Mouse (Mus musculus) cerebellum, adult 2 months (tissue): ENCODE data around the gene Samd4. TPM values are rescaled to one million over a fixed set of nuclear protein-coding genes. Genes with fewer than 3 reads are reported as not detected.

Source experiments
- DNase-seq, 2 experiments: peaks; one replicate each; pipeline ENCODE4 v3.0.0; 2021
- H3K27ac ChIP-seq: fragments of 200-500 bp; 2 replicates; pipeline ENCODE4 v1.5.1; 2012; ENCODE audit warnings: low read length, control low read depth, inconsistent platforms; ENCODE audit not compliant: insufficient read depth
- H3K27me3 ChIP-seq: fragments of 200-500 bp; 2 replicates; pipeline ENCODE4 v1.6.1; 2012; ENCODE audit warnings: inconsistent platforms, mild to moderate bottlenecking, low read length, moderate library complexity; ENCODE audit not compliant: control insufficient read depth, insufficient read depth
- H3K4me1 ChIP-seq: fragments of 200-500 bp; 2 replicates; pipeline ENCODE4 v1.6.1; 2011; ENCODE audit warnings: low read length; ENCODE audit not compliant: control insufficient read depth, insufficient read depth
- H3K4me3 ChIP-seq: fragments of 200-500 bp; replicated peaks from 2 replicates; pipeline ENCODE3; 2011; ENCODE audit warnings: mild to moderate bottlenecking, low read depth, low read length, control low read depth; ENCODE audit not compliant: insufficient read depth
- CTCF ChIP-seq: fragments of 200-500 bp; IDR thresholded peaks from 2 replicates; pipeline ENCODE4 v1.5.1; 2011; ENCODE audit warnings: low read depth, mild to moderate bottlenecking, control low read depth, low read length, moderate library complexity, borderline replicate concordance; ENCODE audit not compliant: insufficient read depth
- POLR2A ChIP-seq: fragments of 200-500 bp; IDR thresholded peaks from 2 replicates; pipeline ENCODE4 v1.6.1; 2011; ENCODE audit warnings: low read length, control low read depth, borderline replicate concordance; ENCODE audit not compliant: insufficient read depth
- WGBS: fragments of 180-500 bp; shearing (Covaris S2); methylation state at CpG from one replicate; pipeline ENCODE4 v1.1.7; 2018; 5-methylcytosine and 5-hydroxymethylcytosine counted together
- polyA plus RNA-seq: library from polyadenylated mRNA; depleted of rRNA; stranded (reverse); fragments of >200 nt; gene quantifications from 2 replicates; pipeline ENCODE4 v1.2.3, GENCODE M21; 2012

Samd4 gene
- polyA plus RNA-seq, 1 experiment = 23.8 TPM

DNA sequence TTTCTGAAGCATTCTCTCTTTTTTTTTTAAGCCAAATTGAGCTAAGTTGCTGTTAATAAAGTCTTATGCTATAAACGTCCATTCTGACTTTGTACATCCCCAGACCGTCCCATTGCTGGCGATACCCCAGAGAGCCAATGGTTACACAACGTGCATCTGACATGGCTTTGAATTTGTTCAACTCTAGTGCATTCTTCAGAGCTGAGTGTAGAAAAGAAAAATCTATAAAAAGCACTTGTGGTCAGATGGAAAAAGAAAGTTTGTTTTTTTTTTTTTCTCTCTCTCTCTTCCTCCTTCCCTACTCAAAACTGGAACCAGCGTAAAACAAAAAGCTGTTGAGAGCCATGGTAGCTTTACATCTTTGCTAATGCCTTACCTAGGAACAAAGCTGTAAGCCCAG lies 41.8 kb downstream of the Samd4 start:
- Histone ChIP-seq H3K27me3 (no peaks in the 10 kb centered on the region), H3K4me1 (peaks cover 4% of the 10 kb centered on the region; the same call in 1 of the 2 replicates), H3K27ac (no peak overlapping the region), H3K4me3 (no peak overlapping the region)
- DNase-seq = no peak
- no peak for TF ChIP-seq POLR2A
- WGBS = 84% methylated on average over 5 of the region's 5 CpGs

DNA sequence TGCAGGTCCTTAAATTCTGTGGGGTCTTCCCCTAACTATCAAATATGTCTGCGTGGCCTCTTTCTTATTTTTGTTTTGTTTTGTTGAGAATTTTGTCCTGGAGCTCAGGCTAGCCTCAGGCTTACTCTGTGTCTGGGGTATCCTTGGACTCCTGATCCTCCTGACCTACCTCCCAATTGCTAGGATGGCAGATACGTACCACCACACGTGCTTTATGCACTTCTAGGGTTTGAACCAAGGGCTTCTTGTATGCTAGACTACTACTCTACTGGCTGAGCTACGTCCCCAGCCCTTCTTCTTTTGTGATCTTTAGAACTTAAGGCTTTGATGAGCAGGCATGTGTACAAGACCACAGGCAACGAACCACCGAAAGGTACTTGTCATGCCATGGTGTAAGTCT lies 45.9 kb downstream of the Samd4 start:
- Histone ChIP-seq H3K27me3 (no peaks in the 10 kb centered on the region), H3K4me1 (no peaks in the 10 kb centered on the region), H3K27ac (no peak overlapping the region), H3K4me3 (no peak overlapping the region)
- TF ChIP-seq CTCF (no peak), POLR2A (no peak)
- WGBS = 95% methylated on average over 6 of the region's 6 CpGs
- no peak for DNase-seq

DNA sequence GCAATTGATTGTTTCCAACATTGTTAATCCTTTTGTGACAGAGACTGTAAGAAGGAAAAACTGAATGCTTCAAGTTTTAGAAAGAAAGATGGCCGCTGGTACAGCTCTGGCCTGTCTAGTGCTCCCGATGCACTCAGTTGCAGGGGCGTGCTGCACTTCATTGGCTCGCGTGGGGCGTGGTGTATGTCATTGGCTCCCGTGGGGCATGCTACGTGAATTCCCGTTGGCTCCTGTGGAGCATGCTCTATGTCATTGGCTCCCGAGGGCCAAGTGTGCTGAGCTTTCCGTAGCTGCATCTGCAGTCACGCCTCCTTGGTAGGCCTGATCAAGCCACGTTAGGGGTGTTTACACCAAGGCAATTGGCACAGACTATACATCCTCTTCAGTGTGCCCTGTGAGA lies 49.5 kb downstream of the Samd4 start:
- Histone ChIP-seq H3K27ac (no peak overlapping the region), H3K27me3 (no peaks in the 10 kb centered on the region), H3K4me1 (no peaks in the 10 kb centered on the region), H3K4me3 (no peak overlapping the region)
- DNase-seq = no peak
- WGBS = 88% methylated on average over 13 of the region's 13 CpGs
- no peak for TF ChIP-seq CTCF
- no peak for TF ChIP-seq POLR2A

DNA sequence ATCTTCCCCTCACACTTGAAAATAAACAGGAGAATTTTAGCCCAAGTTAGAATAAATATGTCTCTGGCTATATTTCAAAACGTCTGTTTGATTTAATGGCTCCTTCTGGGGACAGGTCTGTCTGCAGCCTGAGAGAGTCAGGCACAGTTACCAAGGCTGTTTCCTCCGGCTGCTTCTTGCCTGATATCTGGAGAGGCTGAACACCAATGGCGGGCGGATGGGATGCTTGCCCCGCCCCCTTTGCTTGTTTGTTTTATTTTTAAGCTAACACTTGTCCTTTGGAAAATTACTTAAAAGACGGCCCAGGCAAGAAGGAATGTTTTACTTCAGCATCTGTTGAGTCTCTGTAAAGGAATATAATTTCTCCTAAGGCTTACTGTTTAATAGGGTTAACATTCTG lies 50.1 kb downstream of the Samd4 start:
- Histone ChIP-seq H3K27me3 (no peaks in the 10 kb centered on the region), H3K27ac (no peak overlapping the region), H3K4me1 (no peaks in the 10 kb centered on the region), H3K4me3 (no peak overlapping the region)
- WGBS = 76% methylated on average over 6 of the region's 6 CpGs
- TF ChIP-seq POLR2A (no peak), CTCF (no peak)
- no peak for DNase-seq

DNA sequence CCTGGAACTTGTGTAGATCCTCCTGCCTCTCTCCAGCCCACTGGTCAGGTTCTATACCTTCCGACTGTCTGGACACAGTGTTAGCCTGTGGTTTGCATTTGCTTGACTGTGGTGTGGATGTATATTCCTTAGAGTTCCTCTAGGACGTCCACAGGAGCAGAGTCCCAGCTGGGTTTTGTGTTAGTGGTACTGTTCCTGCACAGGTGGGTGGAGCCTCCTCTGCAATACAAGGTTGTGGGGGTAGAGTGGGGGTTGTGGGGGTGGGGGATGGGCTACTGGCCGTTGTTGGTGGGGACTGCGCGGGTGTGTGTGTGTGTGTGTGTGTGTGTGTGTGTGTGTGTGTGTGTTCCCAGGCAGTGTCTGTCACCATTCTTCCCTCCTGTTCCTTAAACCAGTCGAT lies 58.4 kb downstream of the Samd4 start:
- H3K27ac ChIP-seq = no peak overlapping the region
- DNase-seq = no peak
- TF ChIP-seq POLR2A (no peak), CTCF (no peak)
- H3K27me3 ChIP-seq = no peaks in the 10 kb centered on the region
- WGBS = 54% methylated on average over 6 of the region's 6 CpGs
- no peak overlapping the region for H3K4me3 ChIP-seq
- peaks cover 2% of the 10 kb centered on the region for H3K4me1 ChIP-seq

DNA sequence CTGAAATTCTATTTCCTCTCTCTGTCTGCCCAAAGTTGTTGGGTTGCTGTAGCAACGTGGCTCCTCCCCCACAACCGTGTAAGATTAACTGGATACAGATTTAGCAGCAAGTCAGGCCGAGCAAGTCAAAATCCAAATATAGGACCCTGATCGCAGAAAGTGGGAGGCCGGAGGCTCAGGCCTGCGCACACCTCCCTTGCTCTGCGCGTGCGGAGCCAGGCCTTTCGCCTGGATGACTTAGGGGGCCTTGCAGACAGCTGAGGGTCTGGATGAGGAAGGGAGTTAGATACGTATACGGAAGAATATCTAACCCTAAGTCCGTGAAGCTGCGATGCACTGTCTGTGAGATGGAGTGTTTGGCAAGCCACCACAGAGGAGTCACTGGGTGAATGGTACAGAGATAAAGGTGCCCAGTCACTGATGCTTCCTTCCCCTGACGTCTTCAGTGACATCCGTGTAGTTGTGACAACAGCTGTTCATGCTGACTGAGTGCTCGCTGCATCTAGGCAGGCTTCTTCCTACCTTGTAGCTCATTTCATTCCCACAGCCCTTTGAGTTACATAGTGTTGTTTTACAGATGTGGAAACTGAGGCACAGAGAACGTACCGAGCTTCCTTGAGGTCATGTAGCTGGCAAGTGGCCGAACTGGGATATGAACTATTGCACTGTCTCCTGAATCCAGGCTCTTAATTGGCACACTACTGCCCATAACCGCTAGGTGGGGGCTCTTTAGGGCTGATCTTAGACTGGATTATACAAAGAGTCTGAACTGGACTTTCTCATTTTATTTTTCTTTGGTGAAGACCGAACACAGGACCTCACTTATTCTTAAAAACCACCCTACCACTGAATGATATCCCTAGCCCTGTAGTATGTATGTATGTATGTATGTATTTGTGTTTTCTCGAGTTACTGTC lies 59.5 kb downstream of the Samd4 start:
- no peak overlapping the region for H3K4me3 ChIP-seq
- TF ChIP-seq CTCF (no peak), POLR2A (no peak)
- no peak for DNase-seq
- H3K27me3 ChIP-seq = no peaks in the 10 kb centered on the region
- H3K27ac ChIP-seq = peak overlapping the region; percentile 13; the same call in 1 of the 2 replicates
- peaks cover 2% of the 10 kb centered on the region for H3K4me1 ChIP-seq
- WGBS = 67% methylated on average over 23 of the region's 23 CpGs

DNA sequence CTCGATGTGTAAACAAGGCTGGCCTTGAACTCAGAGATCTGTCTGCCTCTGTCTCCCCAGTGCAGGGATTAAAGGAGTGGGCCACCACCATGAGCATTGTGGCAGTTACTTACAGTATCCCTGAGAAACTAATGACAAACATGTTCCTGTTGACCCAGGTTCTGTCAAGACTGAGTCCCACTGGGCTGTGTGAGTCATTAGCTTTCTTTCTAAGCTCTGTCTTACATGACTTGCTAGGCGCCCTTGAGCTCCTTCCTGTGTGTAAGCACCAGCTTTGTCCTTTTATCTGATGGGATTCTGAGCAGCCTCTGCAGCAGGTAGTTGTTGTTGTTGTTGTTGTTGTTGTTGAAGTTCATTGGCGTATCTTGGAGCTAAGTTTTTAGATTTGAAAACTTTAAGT lies 61.8 kb downstream of the Samd4 start:
- no peak for DNase-seq
- Histone ChIP-seq H3K27me3 (no peaks in the 10 kb centered on the region), H3K4me1 (peaks cover 2% of the 10 kb centered on the region), H3K4me3 (no peak overlapping the region), H3K27ac (no peak overlapping the region)
- TF ChIP-seq POLR2A (no peak), CTCF (no peak)
- 89% methylated on average over 3 of the region's 3 CpGs for WGBS

DNA sequence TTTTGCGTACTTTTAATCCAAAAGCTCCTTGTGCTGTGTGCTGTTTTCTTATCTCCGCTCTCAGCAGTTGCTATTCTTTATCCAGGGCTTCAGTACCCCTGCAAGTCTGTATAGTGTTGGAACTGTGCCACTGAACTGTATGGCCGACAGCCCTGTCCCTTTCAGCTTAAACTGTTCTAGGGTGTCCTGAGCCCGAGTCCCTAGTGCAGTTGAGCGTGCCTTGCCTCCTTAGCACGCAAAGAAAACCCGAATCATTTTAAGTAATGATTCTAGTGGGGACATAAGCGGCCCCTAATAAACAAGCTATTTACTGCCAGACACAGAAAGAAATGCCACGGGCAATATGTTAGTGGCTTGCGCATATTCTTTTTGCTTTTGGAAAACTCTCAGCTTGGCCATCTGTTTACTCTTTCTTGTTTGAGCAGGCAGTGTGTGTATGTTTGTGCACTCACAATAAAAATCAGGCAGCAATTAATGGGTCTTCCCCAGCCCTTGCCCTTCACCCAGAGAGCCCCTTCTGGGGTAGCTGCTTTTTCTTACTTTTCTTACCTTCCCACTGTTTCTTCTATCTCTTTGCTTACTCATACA lies 63.3 kb downstream of the Samd4 start:
- H3K27me3 ChIP-seq = no peaks in the 10 kb centered on the region
- peaks cover 3% of the 10 kb centered on the region for H3K4me1 ChIP-seq
- TF ChIP-seq POLR2A (no peak), CTCF (no peak)
- DNase-seq = no peak
- H3K4me3 ChIP-seq = no peak overlapping the region
- WGBS = 35% methylated on average over 10 of the region's 10 CpGs
- H3K27ac ChIP-seq = no peak overlapping the region
